Mouse (Mus musculus) spleen, embryonic (tissue): ENCODE measurements around the gene Cpt1a.

Experiments
- CTCF ChIA-PET: fragments of 350-600 bp; sonication (Branson Sonifier 250); formaldehyde crosslinking; loops from one replicate; lab custom pipeline; 2022; lab: Charles Lee

The Cpt1a gene

GRCm38 (mm10) chr19:3363510-3363909, 41.4 kb downstream of the Cpt1a start:
- CTCF ChIA-PET = no interaction called here

- CTCF ChIA-PET = no interaction called here
Measured at GRCm38 (mm10) chr19:3365089-3365488, 43.0 kb downstream of the Cpt1a start.

- CTCF ChIA-PET = no interaction called here
Measured at GRCm38 (mm10) chr19:3368276-3368675, 46.1 kb downstream of the Cpt1a start.

GRCm38 (mm10) chr19:3373380-3373779, 51.2 kb downstream of the Cpt1a start:
- CTCF ChIA-PET = interaction anchor here (0.6 kb wide), 1 partner anchor 48 kb away, joined by 9 read pairs; no protein-coding TSS in a partner anchor

GRCm38 (mm10) chr19:3374028-3374427, 51.9 kb downstream of the Cpt1a start:
- CTCF ChIA-PET = no interaction called here

GRCm38 (mm10) chr19:3375945-3376495, 53.9 kb downstream of the Cpt1a start:
- CTCF ChIA-PET = no interaction called here

GRCm38 (mm10) chr19:3376966-3377715, 55.0 kb downstream of the Cpt1a start:
- CTCF ChIA-PET = no interaction called here

GRCm38 (mm10) chr19:3378614-3379013, 56.5 kb downstream of the Cpt1a start:
- CTCF ChIA-PET = no interaction called here

- CTCF ChIA-PET = no interaction called here
Measured at GRCm38 (mm10) chr19:3388061-3388460, 65.9 kb downstream of the Cpt1a start.

GRCm38 (mm10) chr19:3388629-3389057, 66.5 kb downstream of the Cpt1a start, which contains the start of gene Tesmin:
Gene Tesmin, plus strand, starts transcription at chr19:3388857.
- CTCF ChIA-PET = no interaction called here

- CTCF ChIA-PET = no interaction called here
Measured at GRCm38 (mm10) chr19:3389089-3389488, 67.0 kb downstream of the Cpt1a start.

- CTCF ChIA-PET = no interaction called here
Measured at GRCm38 (mm10) chr19:3392384-3392783, 70.2 kb downstream of the Cpt1a start.

- CTCF ChIA-PET = no interaction called here
Measured at GRCm38 (mm10) chr19:3394216-3394615, 72.1 kb downstream of the Cpt1a start.

- CTCF ChIA-PET = no interaction called here
Measured at GRCm38 (mm10) chr19:3400057-3400456, 77.9 kb downstream of the Cpt1a start.

GRCm38 (mm10) chr19:3401504-3401903, 79.4 kb downstream of the Cpt1a start:
- CTCF ChIA-PET = no interaction called here

GRCm38 (mm10) chr19:3401943-3402342, 79.8 kb downstream of the Cpt1a start:
- CTCF ChIA-PET = no interaction called here

- CTCF ChIA-PET = no interaction called here
Measured at GRCm38 (mm10) chr19:3402390-3402789, 80.3 kb downstream of the Cpt1a start.

GRCm38 (mm10) chr19:3404030-3404429, 81.9 kb downstream of the Cpt1a start:
- CTCF ChIA-PET = no interaction called here

GRCm38 (mm10) chr19:3405531-3406281, 83.6 kb downstream of the Cpt1a start:
- CTCF ChIA-PET = no interaction called here

GRCm38 (mm10) chr19:3414268-3414733, 92.2 kb downstream of the Cpt1a start, which contains the start of gene Gal:
Gene Gal, minus strand, starts transcription at chr19:3414544.
- CTCF ChIA-PET = no interaction called here

- CTCF ChIA-PET = no interaction called here
Measured at GRCm38 (mm10) chr19:3419251-3419650, 97.1 kb downstream of the Cpt1a start.

GRCm38 (mm10) chr19:3422488-3422887, 100.4 kb downstream of the Cpt1a start:
- CTCF ChIA-PET = no interaction called here
